8 mouse cellular contexts compared by ENCODE assay signal in genomic region chr3:90253174-90253573, GRCm38 (mm10). TPM values are rescaled to one million over a fixed set of nuclear protein-coding genes. Genes with fewer than 3 reads are reported as not detected.
DNase-seq lines count a peak whose midpoint lies in the region; ATAC-seq and TF ChIP-seq lines count a peak whose summit lies in the region.
"Not testable (repeated sequence)": the region's sequence is repeated elsewhere in the genome, so short reads cannot be mapped to it uniquely, and the experiment has no call there.
"Had no signal": no experiment of that assay in that cellular context is flagged by ENCODE, and none has a peak within 500 bp of the region (broad histone marks: within the 10 kb centered on the region; RNA-seq: fewer than 3 reads in every experiment).

No protein-coding gene starts in this region.

- 82% methylated on average over 1 of the region's 1 CpGs for WGBS in embryonic facial prominence, embryonic 10.5 days
- WGBS in forebrain, embryonic 13.5 days = 100% methylated on average over 1 of the region's 1 CpGs
- 76% methylated on average over 1 of the region's 1 CpGs for WGBS in heart, embryonic 14.5 days
- WGBS in intestine, embryonic 14.5 days = 91% methylated on average over 1 of the region's 1 CpGs
- 71% methylated on average over 1 of the region's 1 CpGs for WGBS in liver, adult 2 months
- WGBS in midbrain, embryonic 15.5 days = 72% methylated on average over 1 of the region's 1 CpGs
- 78% methylated on average over 1 of the region's 1 CpGs for WGBS in neural tube, embryonic 15.5 days

- not testable (repeated sequence) for H3K9me3 ChIP-seq in embryonic facial prominence, embryonic 10.5 days; forebrain, embryonic 13.5 days (replicated peaks); heart, embryonic 14.5 days (ENCODE audit: control insufficient read depth, low read length); intestine, embryonic 14.5 days (ENCODE audit: control insufficient read depth, low read length); midbrain, embryonic 15.5 days; neural tube, embryonic 15.5 days (replicated peaks)

- peaks cover 34% of the 10 kb centered on the region; the same call in 1 of the 2 replicates for H3K79me2 ChIP-seq in liver, adult 2 months (ENCODE audit: control insufficient read depth, insufficient read depth, low read length)

- ATAC-seq in forebrain, embryonic 13.5 days = 0 out of 2 replicates have a peak, but pooled peaks have one; percentile 1
- ATAC-seq in heart, embryonic 14.5 days (ENCODE audit: insufficient number of reproducible peaks, insufficient read depth, low FRiP score, low read depth); intestine, embryonic 14.5 days (replicated peaks; ENCODE audit: low FRiP score, low TSS enrichment, low read depth): not testable (repeated sequence)
- 0 out of 2 replicates have a peak, but pooled peaks have one; percentile 1 for ATAC-seq in midbrain, embryonic 15.5 days (replicated peaks)
- ATAC-seq in neural tube, embryonic 15.5 days (ENCODE audit: low FRiP score) = peak; percentile 2; the same call in 1 of the 2 replicates

- peak overlapping the region; percentile 65 for H3K4me2 ChIP-seq in forebrain, embryonic 13.5 days
- peak overlapping the region; percentile 57; the same call in 1 of the 2 replicates for H3K4me2 ChIP-seq in heart, embryonic 14.5 days (ENCODE audit: low read length)
- H3K4me2 ChIP-seq in intestine, embryonic 14.5 days (ENCODE audit: low read length) = peak overlapping the region; percentile 91; the same call in 1 of the 2 replicates
- H3K4me2 ChIP-seq in midbrain, embryonic 15.5 days = peak overlapping the region; percentile 89
- peak overlapping the region; percentile 81 for H3K4me2 ChIP-seq in neural tube, embryonic 15.5 days

- H3K9ac ChIP-seq in forebrain, embryonic 13.5 days; heart, embryonic 14.5 days (ENCODE audit: low read length); intestine, embryonic 14.5 days (ENCODE audit: low read length); liver, adult 2 months (ENCODE audit: low read depth, low read length); midbrain, embryonic 15.5 days; neural tube, embryonic 15.5 days (replicated peaks): not testable (repeated sequence)

- not testable (repeated sequence) for H3K27me3 ChIP-seq in embryonic facial prominence, embryonic 10.5 days (replicated peaks; ENCODE audit: low read depth, poor library complexity, severe bottlenecking); forebrain, embryonic 13.5 days; heart, embryonic 14.5 days (ENCODE audit: control insufficient read depth, insufficient read depth, low read length); intestine, embryonic 14.5 days (replicated peaks; ENCODE audit: control insufficient read depth, insufficient read depth, low read length); liver, adult 2 months (ENCODE audit: control insufficient read depth, insufficient read depth, low read length); midbrain, embryonic 15.5 days (replicated peaks); neural tube, embryonic 15.5 days (replicated peaks)

- peak overlapping the region; percentile 95 for H3K4me3 ChIP-seq in embryonic facial prominence, embryonic 10.5 days
- H3K4me3 ChIP-seq in forebrain, embryonic 13.5 days; heart, embryonic 14.5 days (ENCODE audit: control insufficient read depth in 1 of 2, insufficient read depth in 1 of 2, low read depth in 1 of 2, low read length in 2 of 2); intestine, embryonic 14.5 days (ENCODE audit: low read depth, low read length); liver, adult 2 months (ENCODE audit: insufficient read depth, low read depth, low read length): not testable (repeated sequence)
- H3K4me3 ChIP-seq in midbrain, embryonic 15.5 days = peak overlapping the region; percentile 95; the same call in 1 of the 2 replicates
- H3K4me3 ChIP-seq in neural tube, embryonic 15.5 days (replicated peaks) = peak overlapping the region; percentile 69; the same call in 1 of the 2 replicates

- TF ChIP-seq POLR2A in liver, adult 2 months (IDR thresholded peaks at IDR 0.05; ENCODE audit: extremely low read depth, insufficient read depth, low read length) = not testable (repeated sequence)

- peaks cover 49% of the 10 kb centered on the region for H3K36me3 ChIP-seq in embryonic facial prominence, embryonic 10.5 days (replicated peaks)
- peaks cover 28% of the 10 kb centered on the region for H3K36me3 ChIP-seq in forebrain, embryonic 13.5 days (ENCODE audit: poor library complexity, severe bottlenecking)
- H3K36me3 ChIP-seq in heart, embryonic 14.5 days (ENCODE audit: control insufficient read depth, insufficient read depth, low read length) = peaks cover 39% of the 10 kb centered on the region
- peaks cover 31% of the 10 kb centered on the region for H3K36me3 ChIP-seq in intestine, embryonic 14.5 days (ENCODE audit: control insufficient read depth, insufficient read depth, low read length)
- not testable (repeated sequence) for H3K36me3 ChIP-seq in liver, adult 2 months (ENCODE audit: control insufficient read depth, insufficient read depth, low read length)
- peaks cover 12% of the 10 kb centered on the region for H3K36me3 ChIP-seq in midbrain, embryonic 15.5 days (replicated peaks)
- H3K36me3 ChIP-seq in neural tube, embryonic 15.5 days = peaks cover 17% of the 10 kb centered on the region

- H3K27ac ChIP-seq in embryonic facial prominence, embryonic 10.5 days (replicated peaks); forebrain, embryonic 13.5 days; heart, embryonic 14.5 days (replicated peaks in 1 of 2; ENCODE audit: control insufficient read depth in 1 of 2, insufficient read depth in 1 of 2, low read depth in 2 of 2, low read length in 2 of 2); intestine, embryonic 14.5 days (ENCODE audit: low read depth); midbrain, embryonic 15.5 days; neural tube, embryonic 15.5 days (replicated peaks): not testable (repeated sequence)
- H3K27ac ChIP-seq in liver, adult 2 months (replicated peaks; ENCODE audit: insufficient read depth, low read depth, low read length) = peak overlapping the region; percentile 32; the same call in 1 of the 2 replicates

- H3K4me1 ChIP-seq in embryonic facial prominence, embryonic 10.5 days = peaks cover 36% of the 10 kb centered on the region
- H3K4me1 ChIP-seq in forebrain, embryonic 13.5 days = peaks cover 34% of the 10 kb centered on the region
- H3K4me1 ChIP-seq in heart, embryonic 14.5 days (ENCODE audit: control insufficient read depth in 2 of 2, insufficient read depth in 2 of 2, low read length in 2 of 2) = peaks cover 9 to 20% of the 10 kb centered on the region in 2 experiments
- H3K4me1 ChIP-seq in intestine, embryonic 14.5 days (replicated peaks; ENCODE audit: control insufficient read depth, insufficient read depth, low read length) = peaks cover 12% of the 10 kb centered on the region
- peaks cover 15% of the 10 kb centered on the region for H3K4me1 ChIP-seq in liver, adult 2 months (ENCODE audit: control insufficient read depth, insufficient read depth, low read length)
- H3K4me1 ChIP-seq in midbrain, embryonic 15.5 days = peaks cover 32% of the 10 kb centered on the region
- peaks cover 45% of the 10 kb centered on the region for H3K4me1 ChIP-seq in neural tube, embryonic 15.5 days

- not testable (repeated sequence) for TF ChIP-seq CTCF in liver, adult 2 months (IDR thresholded peaks at IDR 0.05; ENCODE audit: low read depth, low read length)

- DNase-seq in embryonic facial prominence, embryonic 10.5 days (ENCODE audit: low spot score); intestine, embryonic 14.5 days (ENCODE audit: low spot score); liver, adult 2 months (ENCODE audit: extremely low read depth, low read depth, low spot score): not testable (repeated sequence)

RNA-seq across cellular contexts. Expression of gene Crtc2, which starts 0.8 kb away (rescaled TPM):
- 26.1 and 26.8 TPM in 2 replicates for polyA plus RNA-seq in embryonic facial prominence, embryonic 10.5 days (2016; fragmentation: Nextera tagmentation; extraction: Ambion mirVana)
- polyA plus RNA-seq in forebrain, embryonic 13.5 days (2015; fragmentation: Nextera tagmentation; extraction: Ambion mirVana) = 17.2 and 21.5 TPM in 2 replicates
- 7.5 and 8.7 TPM in 2 replicates for polyA plus RNA-seq in heart, embryonic 14.5 days (2014; fragmentation: Nextera tagmentation; extraction: Ambion mirVana)
- 17.3 and 17.5 TPM in 2 replicates for polyA plus RNA-seq in intestine, embryonic 14.5 days (2014; fragmentation: Nextera tagmentation; extraction: Ambion mirVana)
- total RNA-seq in liver, adult 2 months (2014; rRNA removed) = 6.8 and 10.8 TPM in 2 replicates
- polyA plus RNA-seq in liver, adult 2 months (2012; rRNA removed) = 33.8 and 34.4 TPM in 2 replicates
- polyA plus RNA-seq in midbrain, embryonic 15.5 days (2015; fragmentation: Nextera tagmentation; extraction: Ambion mirVana) = 24.0 and 26.6 TPM in 2 replicates
- polyA plus RNA-seq in neural tube, embryonic 15.5 days (2015; fragmentation: Nextera tagmentation; extraction: Ambion mirVana) = 20.7 and 28.1 TPM in 2 replicates

RNA-seq across cellular contexts. Expression of gene Slc39a1, which starts 5.2 kb away (rescaled TPM):
- polyA plus RNA-seq in embryonic facial prominence, embryonic 10.5 days (2016; fragmentation: Nextera tagmentation; extraction: Ambion mirVana) = 60.9 and 64.2 TPM in 2 replicates
- polyA plus RNA-seq in forebrain, embryonic 13.5 days (2015; fragmentation: Nextera tagmentation; extraction: Ambion mirVana) = 55.0 and 55.3 TPM in 2 replicates
- 86.6 and 88.2 TPM in 2 replicates for polyA plus RNA-seq in heart, embryonic 14.5 days (2014; fragmentation: Nextera tagmentation; extraction: Ambion mirVana)
- polyA plus RNA-seq in intestine, embryonic 14.5 days (2014; fragmentation: Nextera tagmentation; extraction: Ambion mirVana) = 101 and 104 TPM in 2 replicates
- 59.3 and 64.3 TPM in 2 replicates for total RNA-seq in liver, adult 2 months (2014; rRNA removed)
- 67.7 and 68.0 TPM in 2 replicates for polyA plus RNA-seq in liver, adult 2 months (2012; rRNA removed)
- 48.4 and 52.1 TPM in 2 replicates for polyA plus RNA-seq in midbrain, embryonic 15.5 days (2015; fragmentation: Nextera tagmentation; extraction: Ambion mirVana)
- 49.3 and 56.0 TPM in 2 replicates for polyA plus RNA-seq in neural tube, embryonic 15.5 days (2015; fragmentation: Nextera tagmentation; extraction: Ambion mirVana)

RNA-seq across cellular contexts. Expression of gene Creb3l4, which starts 9.9 kb away (rescaled TPM):
- polyA plus RNA-seq in embryonic facial prominence, embryonic 10.5 days (2016; fragmentation: Nextera tagmentation; extraction: Ambion mirVana) = 4.2 and 6.1 TPM in 2 replicates
- 5.2 and 5.8 TPM in 2 replicates for polyA plus RNA-seq in forebrain, embryonic 13.5 days (2015; fragmentation: Nextera tagmentation; extraction: Ambion mirVana)
- polyA plus RNA-seq in heart, embryonic 14.5 days (2014; fragmentation: Nextera tagmentation; extraction: Ambion mirVana) = 1.9 and 3.5 TPM in 2 replicates
- 5.8 and 6.9 TPM in 2 replicates for polyA plus RNA-seq in intestine, embryonic 14.5 days (2014; fragmentation: Nextera tagmentation; extraction: Ambion mirVana)
- total RNA-seq in liver, adult 2 months (2014; rRNA removed) = 0.09 and 0.13 TPM in 2 replicates
- polyA plus RNA-seq in liver, adult 2 months (2012; rRNA removed) = 0.12 and 0.16 TPM in 2 replicates
- 1.6 and 2.3 TPM in 2 replicates for polyA plus RNA-seq in midbrain, embryonic 15.5 days (2015; fragmentation: Nextera tagmentation; extraction: Ambion mirVana)
- polyA plus RNA-seq in neural tube, embryonic 15.5 days (2015; fragmentation: Nextera tagmentation; extraction: Ambion mirVana) = 0.82 and 2.2 TPM in 2 replicates
- total RNA-seq: megakaryocyte-erythroid progenitor cell, adult 5-6 weeks had no signal

RNA-seq across cellular contexts. Expression of gene Dennd4b, which starts 11.8 kb away (rescaled TPM):
- polyA plus RNA-seq in embryonic facial prominence, embryonic 10.5 days (2016; fragmentation: Nextera tagmentation; extraction: Ambion mirVana) = 4.3 and 5.3 TPM in 2 replicates
- 3.1 and 4.5 TPM in 2 replicates for polyA plus RNA-seq in forebrain, embryonic 13.5 days (2015; fragmentation: Nextera tagmentation; extraction: Ambion mirVana)
- polyA plus RNA-seq in heart, embryonic 14.5 days (2014; fragmentation: Nextera tagmentation; extraction: Ambion mirVana) = 5.4 and 5.6 TPM in 2 replicates
- 3.6 and 4.9 TPM in 2 replicates for polyA plus RNA-seq in intestine, embryonic 14.5 days (2014; fragmentation: Nextera tagmentation; extraction: Ambion mirVana)
- total RNA-seq in liver, adult 2 months (2014; rRNA removed) = 2.2 and 2.8 TPM in 2 replicates
- 4.7 and 9.2 TPM in 2 replicates for polyA plus RNA-seq in liver, adult 2 months (2012; rRNA removed)
- 7.4 and 11.2 TPM in 2 replicates for polyA plus RNA-seq in midbrain, embryonic 15.5 days (2015; fragmentation: Nextera tagmentation; extraction: Ambion mirVana)
- 7.3 and 9.0 TPM in 2 replicates for polyA plus RNA-seq in neural tube, embryonic 15.5 days (2015; fragmentation: Nextera tagmentation; extraction: Ambion mirVana)

RNA-seq across cellular contexts. Expression of gene Jtb, which starts 21.8 kb away (rescaled TPM):
- 79.3 and 81.4 TPM in 2 replicates for polyA plus RNA-seq in embryonic facial prominence, embryonic 10.5 days (2016; fragmentation: Nextera tagmentation; extraction: Ambion mirVana)
- polyA plus RNA-seq in forebrain, embryonic 13.5 days (2015; fragmentation: Nextera tagmentation; extraction: Ambion mirVana) = 102 and 111 TPM in 2 replicates
- 95.1 and 96.7 TPM in 2 replicates for polyA plus RNA-seq in heart, embryonic 14.5 days (2014; fragmentation: Nextera tagmentation; extraction: Ambion mirVana)
- polyA plus RNA-seq in intestine, embryonic 14.5 days (2014; fragmentation: Nextera tagmentation; extraction: Ambion mirVana) = 112 and 114 TPM in 2 replicates
- 44.9 and 57.5 TPM in 2 replicates for total RNA-seq in liver, adult 2 months (2014; rRNA removed)
- 73.7 and 77.0 TPM in 2 replicates for polyA plus RNA-seq in liver, adult 2 months (2012; rRNA removed)
- 90.6 and 94.3 TPM in 2 replicates for polyA plus RNA-seq in midbrain, embryonic 15.5 days (2015; fragmentation: Nextera tagmentation; extraction: Ambion mirVana)
- polyA plus RNA-seq in neural tube, embryonic 15.5 days (2015; fragmentation: Nextera tagmentation; extraction: Ambion mirVana) = 93.0 and 93.3 TPM in 2 replicates
